24 mouse cellular contexts compared by ENCODE assay signal in the genomic region with DNA sequence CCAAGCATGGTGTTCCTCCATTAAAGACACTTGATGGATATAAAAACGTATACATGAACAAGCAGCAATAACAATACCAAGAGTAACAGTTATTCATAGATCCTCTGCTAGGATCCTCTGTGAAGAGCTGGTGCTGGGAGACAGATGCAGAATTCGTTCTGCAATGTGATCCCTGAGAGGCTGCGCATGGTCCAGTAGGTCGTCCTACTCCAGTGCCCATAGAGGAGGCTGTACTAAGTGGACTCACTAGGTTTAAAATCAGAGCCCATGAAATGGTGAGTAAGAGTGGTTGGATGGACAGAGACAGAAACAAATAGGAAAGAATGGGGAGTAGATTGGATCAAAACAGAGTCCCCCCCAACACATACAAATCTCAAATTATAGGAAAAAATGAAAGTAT. TPM values are rescaled to one million over a fixed set of nuclear protein-coding genes. Genes with fewer than 3 reads are reported as not detected.
A peak's percentile ranks its signal among the peaks of the same experiment; 100 is the strongest.
DNase-seq lines count a peak whose midpoint lies in the region; ATAC-seq and TF ChIP-seq lines count a peak whose summit lies in the region.
"Had no signal": no experiment of that assay in that cellular context is flagged by ENCODE, and none has a peak within 500 bp of the region (broad histone marks: within the 10 kb centered on the region; RNA-seq: fewer than 3 reads in every experiment).

No protein-coding gene starts in this region.

- DNase-seq in kidney, adult 2 months: peak; percentile 12
- DNase-seq in kidney, postnatal 4 days: no peak
- DNase-seq in kidney, adult 18-20 months: no peak
- DNase-seq in kidney, adult 11 months: no peak
- DNase-seq: adrenal gland, adult 8-10 months; adrenal gland, postnatal 14 days; adrenal gland, postnatal 36 days; B cell, adult 2 months; cerebellum, adult 11-12 months; cerebellum, adult 2 months; cerebellum, adult 9-10 months; cerebellum, postnatal 10 days; cerebellum, postnatal 25 days had no signal

- no peak for TF ChIP-seq POLR2A in kidney, adult 2 months (IDR thresholded peaks at IDR 0.05; ENCODE audit: low read depth, low read length)

- peaks cover 2% of the 10 kb centered on the region; the same call in 1 of the 2 replicates for H3K4me1 ChIP-seq in kidney, adult 2 months (ENCODE audit: control insufficient read depth, insufficient read depth, low read length)
- H3K4me1 ChIP-seq in kidney, embryonic 14.5 days (ENCODE audit: control insufficient read depth, insufficient read depth, low read length): no peaks in the 10 kb centered on the region
- no peaks in the 10 kb centered on the region for H3K4me1 ChIP-seq in kidney, embryonic 16.5 days (ENCODE audit: insufficient read depth, low read length)
- H3K4me1 ChIP-seq: embryonic facial prominence, embryonic 10.5 days; embryonic facial prominence, embryonic 12.5 days; forebrain, embryonic 13.5 days; forebrain, embryonic 15.5 days had no signal

- no peak overlapping the region for H3K4me2 ChIP-seq in kidney, embryonic 14.5 days (replicated peaks; ENCODE audit: low read depth, low read length)
- no peak overlapping the region for H3K4me2 ChIP-seq in kidney, embryonic 16.5 days (replicated peaks; ENCODE audit: low read depth, low read length)
- H3K4me2 ChIP-seq: embryonic facial prominence, embryonic 12.5 days; forebrain, embryonic 13.5 days; forebrain, embryonic 15.5 days had no signal

- no peak overlapping the region for H3K9ac ChIP-seq in kidney, embryonic 14.5 days (ENCODE audit: low read depth, low read length)
- no peak overlapping the region for H3K9ac ChIP-seq in kidney, embryonic 16.5 days (replicated peaks; ENCODE audit: low read length)
- H3K9ac ChIP-seq: embryonic facial prominence, embryonic 12.5 days; forebrain, embryonic 13.5 days; forebrain, embryonic 15.5 days had no signal

- H3K27ac ChIP-seq in kidney, adult 2 months (ENCODE audit: insufficient read depth, low read depth, low read length): no peak overlapping the region
- H3K27ac ChIP-seq in kidney, embryonic 14.5 days (ENCODE audit: low read depth, low read length): no peak overlapping the region
- H3K27ac ChIP-seq in kidney, embryonic 16.5 days (ENCODE audit: low read length): no peak overlapping the region
- H3K27ac ChIP-seq: embryonic facial prominence, embryonic 10.5 days; embryonic facial prominence, embryonic 12.5 days; forebrain, embryonic 13.5 days; forebrain, embryonic 15.5 days had no signal

- TF ChIP-seq CTCF in kidney, adult 2 months (conservative IDR thresholded peaks at IDR 0.05; ENCODE audit: insufficient read depth, insufficient read length, low read depth, low read length): no peak

- no peak overlapping the region for H3K4me3 ChIP-seq in kidney, adult 2 months (ENCODE audit: insufficient read depth, low read depth, low read length)
- no peak overlapping the region for H3K4me3 ChIP-seq in kidney, embryonic 14.5 days (ENCODE audit: low read length)
- H3K4me3 ChIP-seq in kidney, embryonic 16.5 days (ENCODE audit: low read length): no peak overlapping the region
- H3K4me3 ChIP-seq: embryonic facial prominence, embryonic 10.5 days; embryonic facial prominence, embryonic 12.5 days; forebrain, embryonic 13.5 days; forebrain, embryonic 15.5 days had no signal

- no peaks in the 10 kb centered on the region for H3K9me3 ChIP-seq in kidney, embryonic 14.5 days (ENCODE audit: control insufficient read depth, low read length)
- no peaks in the 10 kb centered on the region for H3K9me3 ChIP-seq in kidney, embryonic 16.5 days (ENCODE audit: low read length)
- H3K9me3 ChIP-seq: embryonic facial prominence, embryonic 10.5 days; embryonic facial prominence, embryonic 12.5 days; forebrain, embryonic 13.5 days; forebrain, embryonic 15.5 days; G1E had no signal

- no peaks in the 10 kb centered on the region for H3K36me3 ChIP-seq in kidney, adult 2 months (ENCODE audit: control insufficient read depth, insufficient read depth, low read length)
- H3K36me3 ChIP-seq in kidney, embryonic 14.5 days (ENCODE audit: control insufficient read depth, insufficient read depth, low read length): no peaks in the 10 kb centered on the region
- no peaks in the 10 kb centered on the region for H3K36me3 ChIP-seq in kidney, embryonic 16.5 days (ENCODE audit: insufficient read depth, low read length)
- H3K36me3 ChIP-seq: embryonic facial prominence, embryonic 10.5 days; embryonic facial prominence, embryonic 12.5 days; forebrain, embryonic 15.5 days; G1E had no signal

- no peaks in the 10 kb centered on the region for H3K27me3 ChIP-seq in kidney, adult 2 months (replicated peaks; ENCODE audit: control insufficient read depth, insufficient read depth, low read length)
- no peaks in the 10 kb centered on the region for H3K27me3 ChIP-seq in kidney, embryonic 14.5 days (ENCODE audit: control insufficient read depth, insufficient read depth, low read length)
- H3K27me3 ChIP-seq in kidney, embryonic 16.5 days (ENCODE audit: insufficient read depth, low read length): no peaks in the 10 kb centered on the region
- H3K27me3 ChIP-seq: CH12.LX; embryonic facial prominence, embryonic 12.5 days; forebrain, embryonic 13.5 days; forebrain, embryonic 15.5 days had no signal

- 45% methylated on average over 4 of the region's 4 CpGs for WGBS in kidney, adult 2 months
- WGBS in kidney, embryonic 14.5 days: 68% methylated on average over 4 of the region's 4 CpGs
- 50% methylated on average over 4 of the region's 4 CpGs for WGBS in kidney, embryonic 16.5 days

- peak; percentile 57; the same call in 1 of the 2 replicates for ATAC-seq in kidney, embryonic 14.5 days (ENCODE audit: low FRiP score, low TSS enrichment)
- peak; percentile 76; the same call in 1 of the 2 replicates for ATAC-seq in kidney, embryonic 16.5 days (ENCODE audit: low FRiP score, low TSS enrichment)
- ATAC-seq: activated CD4-positive, CD25-positive, alpha-beta regulatory T cell, adult 4 months; CD4-positive, CD25-positive, alpha-beta regulatory T cell, adult 4 months; forebrain, embryonic 13.5 days; forebrain, embryonic 15.5 days; Patski had no signal

RNA-seq across cellular contexts. Expression of a gene that starts 35.4 kb away (rescaled TPM):
- 2.3 and 3.0 TPM in 2 replicates for polyA plus RNA-seq in kidney, adult 2 months (2012; rRNA removed)
- polyA plus RNA-seq in kidney, embryonic 14.5 days (2014; fragmentation: Nextera tagmentation; extraction: Ambion mirVana): 0.09 and 0.50 TPM in 2 replicates
- 0.32 and 0.56 TPM in 2 replicates for polyA plus RNA-seq in kidney, embryonic 16.5 days (2015; fragmentation: Nextera tagmentation; extraction: Ambion mirVana)
- polyA plus RNA-seq: activated CD4-positive, CD25-positive, alpha-beta regulatory T cell, adult 4 months; CD4-positive, CD25-positive, alpha-beta regulatory T cell, adult 4 months; G1E; Patski had no signal
